Mouse (Mus musculus): Measurements from ENCODE around the gene H2-M2. TPM values are rescaled to one million over a fixed set of nuclear protein-coding genes. Genes with fewer than 3 reads are reported as not detected.
"Not testable (repeated sequence)": the region's sequence is repeated elsewhere in the genome, so short reads cannot be mapped to it uniquely, and the experiment has no call there.

The H2-M2 gene
- total RNA-seq (2014; rRNA removed; ENCODE audit: low replicate concordance): not detected in 2 replicates
- not detected in 2 replicates for polyA plus RNA-seq (2015; fragmentation: Nextera tagmentation; extraction: Ambion mirVana)

DNA sequence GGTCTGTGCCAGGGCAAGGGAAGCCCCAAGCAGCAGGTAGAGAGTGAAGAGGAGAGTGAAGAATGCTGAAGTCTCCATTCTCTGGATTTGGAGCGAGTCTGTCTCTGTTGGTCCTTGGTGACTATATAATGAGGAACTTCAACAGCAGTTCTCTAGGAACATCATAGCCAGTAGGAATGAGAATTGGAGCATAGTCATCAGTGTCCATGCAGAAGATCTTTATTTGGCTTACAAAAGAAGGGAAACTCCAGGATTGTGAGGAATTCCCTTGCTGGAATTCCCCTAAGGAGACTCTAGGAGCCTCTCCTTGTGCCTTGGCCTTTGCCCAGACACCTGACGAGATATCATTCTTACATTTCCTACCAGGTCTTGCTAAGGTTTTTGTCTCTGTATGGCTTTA, at the start of gene H2-M2:
TSS of gene H2-M2 (minus strand) at position 101 of the 400 bp plus-strand sequence.
- no peak within 1 kb of the TSS for H3K4me2 ChIP-seq (ENCODE audit: low read depth, low read length)
- ATAC-seq (ENCODE audit: insufficient read depth, low read depth) (no peak), DNase-seq (ENCODE audit: low spot score) (no peak)
- H3K4me3 ChIP-seq (ENCODE audit: low read depth, low read length): no peak within 1 kb of the TSS
- 0 out of 2 replicates have a peak, but pooled peaks cover 3% of the 10 kb centered on the region for H3K9me3 ChIP-seq (replicated peaks; ENCODE audit: control insufficient read depth, low read length)
- 73% methylated on average over 2 of the region's 2 CpGs for WGBS
- no peaks in the 10 kb centered on the region for H3K27me3 ChIP-seq (ENCODE audit: control insufficient read depth, insufficient read depth, low read length)
- no peak within 1 kb of the TSS for H3K9ac ChIP-seq (replicated peaks; ENCODE audit: low read depth, low read length)
- H3K36me3 ChIP-seq (replicated peaks; ENCODE audit: control insufficient read depth, insufficient read depth, low read length): no peaks in the 10 kb centered on the region
- TF ChIP-seq CTCF (IDR thresholded peaks at IDR 0.05; ENCODE audit: low read depth) (no peak), EP300 (IDR thresholded peaks at IDR 0.05; ENCODE audit: low read depth) (no peak)
- H3K4me1 ChIP-seq (ENCODE audit: control insufficient read depth, insufficient read depth): no peaks in the 10 kb centered on the region
- no peak within 1 kb of the TSS for H3K27ac ChIP-seq (ENCODE audit: low read depth)

- H3K4me2 ChIP-seq (ENCODE audit: low read depth, low read length); H3K36me3 ChIP-seq (replicated peaks; ENCODE audit: control insufficient read depth, insufficient read depth, low read length); H3K27ac ChIP-seq (ENCODE audit: low read depth); H3K9me3 ChIP-seq (replicated peaks; ENCODE audit: control insufficient read depth, low read length); H3K27me3 ChIP-seq (ENCODE audit: control insufficient read depth, insufficient read depth, low read length); DNase-seq (ENCODE audit: low spot score); H3K9ac ChIP-seq (replicated peaks; ENCODE audit: low read depth, low read length); H3K4me1 ChIP-seq (ENCODE audit: control insufficient read depth, insufficient read depth); ATAC-seq (ENCODE audit: insufficient read depth, low read depth); H3K4me3 ChIP-seq (ENCODE audit: low read depth, low read length): not testable (repeated sequence)
- 47% methylated on average over 1 of the region's 1 CpGs for WGBS
These were observed 42.1 kb upstream of the H2-M2 start for GRCm38 (mm10) chr17:37525427-37525826.

DNA sequence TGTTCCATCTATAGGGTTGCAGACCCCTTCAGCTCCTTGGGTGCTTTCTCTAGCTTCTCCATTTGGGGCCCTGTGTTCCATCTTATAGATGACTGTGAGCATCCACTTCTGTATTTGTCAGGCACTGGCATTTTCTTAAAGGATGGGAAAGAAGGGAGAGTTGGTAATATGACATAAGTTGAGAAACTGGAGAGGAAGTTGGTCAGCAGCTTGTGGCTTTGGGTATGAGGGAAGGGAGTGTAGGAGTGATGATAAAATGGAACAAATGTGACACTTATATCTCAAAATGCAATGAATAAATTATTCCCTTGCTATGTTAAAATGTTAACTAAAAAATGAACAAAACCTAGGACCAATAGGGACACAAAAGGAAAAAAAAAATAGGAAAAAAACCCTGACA, 41.3 kb upstream of the H2-M2 start:
- not testable (repeated sequence) for H3K4me2 ChIP-seq (ENCODE audit: low read depth, low read length); H3K27ac ChIP-seq (ENCODE audit: low read depth); H3K9ac ChIP-seq (replicated peaks; ENCODE audit: low read depth, low read length); DNase-seq (ENCODE audit: low spot score); H3K4me1 ChIP-seq (ENCODE audit: control insufficient read depth, insufficient read depth); H3K36me3 ChIP-seq (replicated peaks; ENCODE audit: control insufficient read depth, insufficient read depth, low read length); H3K27me3 ChIP-seq (ENCODE audit: control insufficient read depth, insufficient read depth, low read length); ATAC-seq (ENCODE audit: insufficient read depth, low read depth); H3K4me3 ChIP-seq (ENCODE audit: low read depth, low read length); H3K9me3 ChIP-seq (replicated peaks; ENCODE audit: control insufficient read depth, low read length)

- Histone ChIP-seq H3K36me3 (replicated peaks; ENCODE audit: control insufficient read depth, insufficient read depth, low read length) (no peaks in the 10 kb centered on the region), H3K4me1 (ENCODE audit: control insufficient read depth, insufficient read depth) (no peaks in the 10 kb centered on the region), H3K4me3 (ENCODE audit: low read depth, low read length) (no peak within 1 kb of the TSS), H3K27me3 (ENCODE audit: control insufficient read depth, insufficient read depth, low read length) (no peaks in the 10 kb centered on the region), H3K9ac (replicated peaks; ENCODE audit: low read depth, low read length) (no peak within 1 kb of the TSS), H3K27ac (ENCODE audit: low read depth) (no peak within 1 kb of the TSS), H3K4me2 (ENCODE audit: low read depth, low read length) (no peak within 1 kb of the TSS), H3K9me3 (replicated peaks; ENCODE audit: control insufficient read depth, low read length) (no peaks in the 10 kb centered on the region)
- DNase-seq (ENCODE audit: low spot score) (no peak), ATAC-seq (ENCODE audit: insufficient read depth, low read depth) (no peak)
- whole genome bisulfite sequencing: 72% methylated on average over 4 of the region's 4 CpGs
- no peak for TF ChIP-seq CTCF (IDR thresholded peaks at IDR 0.05; ENCODE audit: low read depth)
- no peak for TF ChIP-seq EP300 (IDR thresholded peaks at IDR 0.05; ENCODE audit: low read depth)
These were observed 24.4 kb upstream of the H2-M2 start, which contains the start of gene Olfr111 for GRCm38 (mm10) chr17:37507730-37508129. Gene Olfr111 (plus strand): TSS chr17:37508030.

GRCm38 (mm10) chr17:37491930-37492518, 8.7 kb upstream of the H2-M2 start, which contains the start of gene Olfr110:
Gene Olfr110 (plus strand): TSS chr17:37492468.
- 32% methylated on average over 1 of the region's 1 CpGs for WGBS
- ATAC-seq (ENCODE audit: insufficient read depth, low read depth) (no peak), DNase-seq (ENCODE audit: low spot score) (no peak)
- Histone ChIP-seq H3K27ac (ENCODE audit: low read depth) (no peak within 1 kb of the TSS), H3K9ac (replicated peaks; ENCODE audit: low read depth, low read length) (no peak within 1 kb of the TSS), H3K4me2 (ENCODE audit: low read depth, low read length) (no peak within 1 kb of the TSS), H3K4me1 (ENCODE audit: control insufficient read depth, insufficient read depth) (no peaks in the 10 kb centered on the region), H3K36me3 (replicated peaks; ENCODE audit: control insufficient read depth, insufficient read depth, low read length) (no peaks in the 10 kb centered on the region), H3K27me3 (ENCODE audit: control insufficient read depth, insufficient read depth, low read length) (no peaks in the 10 kb centered on the region), H3K9me3 (replicated peaks; ENCODE audit: control insufficient read depth, low read length) (0 out of 2 replicates have a peak, but pooled peaks cover 3% of the 10 kb centered on the region), H3K4me3 (ENCODE audit: low read depth, low read length) (no peak within 1 kb of the TSS)
- TF ChIP-seq EP300 (IDR thresholded peaks at IDR 0.05; ENCODE audit: low read depth) (no peak), CTCF (IDR thresholded peaks at IDR 0.05; ENCODE audit: low read depth) (no peak)

- no peak within 1 kb of the TSS for H3K4me3 ChIP-seq (ENCODE audit: low read depth, low read length)
- no peak within 1 kb of the TSS for H3K4me2 ChIP-seq (ENCODE audit: low read depth, low read length)
- TF ChIP-seq EP300 (IDR thresholded peaks at IDR 0.05; ENCODE audit: low read depth) (no peak), CTCF (IDR thresholded peaks at IDR 0.05; ENCODE audit: low read depth) (no peak)
- WGBS: 70% methylated on average over 1 of the region's 1 CpGs
- H3K9ac ChIP-seq (replicated peaks; ENCODE audit: low read depth, low read length): no peak within 1 kb of the TSS
- no peaks in the 10 kb centered on the region for H3K27me3 ChIP-seq (ENCODE audit: control insufficient read depth, insufficient read depth, low read length)
- H3K9me3 ChIP-seq (replicated peaks; ENCODE audit: control insufficient read depth, low read length): no peaks in the 10 kb centered on the region
- H3K4me1 ChIP-seq (ENCODE audit: control insufficient read depth, insufficient read depth): no peaks in the 10 kb centered on the region
- no peak for DNase-seq (ENCODE audit: low spot score)
- no peaks in the 10 kb centered on the region for H3K36me3 ChIP-seq (replicated peaks; ENCODE audit: control insufficient read depth, insufficient read depth, low read length)
- H3K27ac ChIP-seq (ENCODE audit: low read depth): no peak within 1 kb of the TSS
- ATAC-seq (ENCODE audit: insufficient read depth, low read depth): no peak
These were observed 24.7 kb downstream of the H2-M2 start, which contains the start of gene Olfr109 for GRCm38 (mm10) chr17:37458616-37459015. Gene Olfr109 (plus strand): TSS chr17:37458916.

Measured in heart, postnatal 0 days (tissue).